Mouse (Mus musculus): ENCODE results near the gene Acly.

DNA sequence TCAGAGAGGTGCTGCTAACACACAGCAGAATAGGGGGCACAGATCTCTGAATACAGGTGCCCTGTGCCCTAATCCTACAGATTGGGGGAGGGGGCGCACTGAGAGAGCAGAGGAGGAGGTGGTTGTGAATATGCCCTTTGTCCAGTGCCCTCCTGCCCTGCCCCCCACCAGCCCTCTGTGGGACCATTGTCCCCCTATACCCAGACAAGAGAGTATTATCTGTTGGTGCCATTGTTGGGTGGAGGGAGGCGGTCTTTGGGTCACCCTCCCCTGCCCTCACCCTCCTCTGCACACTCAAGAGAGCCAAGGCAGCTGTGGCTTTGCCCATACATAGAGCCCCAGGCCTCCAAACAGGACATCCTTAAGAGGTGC lies 47.7 kb upstream of the Acly start:
- TF ChIP-seq UBTF (IDR thresholded peaks at IDR 0.05; ENCODE audit: low read depth, low read length) (no peak), CTCF (conservative IDR thresholded peaks at IDR 0.05 in 1 of 2, IDR thresholded peaks at IDR 0.05 in 1 of 2; ENCODE audit: low read depth in 2 of 2, low read length in 2 of 2) (no peak), CHD2 (IDR thresholded peaks at IDR 0.05; ENCODE audit: low read length) (no peak; the same call in 1 of the 2 replicates)

Measured in CH12.LX (cell line).